Mouse (Mus musculus): ENCODE results near the gene Lef1. TPM values are rescaled to one million over a fixed set of nuclear protein-coding genes. Genes with fewer than 3 reads are reported as not detected.

Lef1 gene
- 36.5 and 37.1 TPM in 2 replicates for polyA plus RNA-seq (2015; fragmentation: Nextera tagmentation; extraction: Ambion mirVana)

DNA sequence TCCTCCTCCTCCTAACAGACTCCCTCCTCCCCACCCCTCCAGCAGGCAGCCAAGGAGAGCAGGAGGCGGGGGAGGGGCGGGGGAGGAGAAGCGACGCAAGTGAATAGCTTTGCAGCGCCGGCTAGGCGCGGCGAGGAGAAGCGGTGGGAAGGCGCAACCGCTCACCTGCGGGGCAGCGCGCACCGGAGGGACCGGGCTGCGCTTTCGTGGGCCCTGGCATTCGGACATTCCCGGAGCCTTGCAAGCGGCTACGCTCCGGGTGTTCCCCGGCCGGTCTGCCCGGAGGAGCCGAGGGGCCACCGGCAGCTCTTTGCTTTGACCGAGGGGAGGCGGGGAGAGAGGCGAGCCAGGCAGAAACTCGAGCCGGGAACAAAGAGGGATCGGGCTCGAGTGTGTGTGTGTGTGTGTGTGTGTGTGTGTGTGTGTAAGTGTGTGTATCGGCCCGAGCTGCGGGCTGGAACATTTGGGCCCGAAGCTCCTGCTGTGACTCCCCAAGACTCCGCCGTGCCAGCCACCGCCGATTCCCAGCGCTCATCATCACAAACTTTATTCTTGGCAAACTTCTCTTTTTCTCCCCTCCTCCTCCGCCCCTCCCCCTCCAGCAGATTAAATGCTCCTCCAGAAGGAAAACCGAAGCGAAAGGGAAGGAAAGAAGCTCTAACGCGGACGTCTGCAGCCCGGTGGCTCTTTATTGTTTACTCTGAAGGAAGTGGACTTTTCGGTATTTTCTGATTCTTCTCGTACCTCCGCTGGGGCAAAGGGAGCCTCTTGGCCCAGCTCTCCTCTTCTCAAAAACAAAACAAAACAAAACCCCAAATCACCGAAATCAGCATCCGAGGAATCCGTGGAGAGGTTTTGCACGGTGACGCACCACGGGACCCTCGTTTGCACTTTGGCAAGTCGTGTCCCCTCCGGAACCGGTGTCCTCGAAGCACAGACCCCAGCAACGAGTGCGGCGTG, at the start of gene Lef1:
TSS of gene Lef1 (plus strand) at position 281 of the 960 bp plus-strand sequence.
- Histone ChIP-seq H3K4me2 (peak within 1 kb of the TSS; percentile 95), H3K36me3 (no peaks in the 10 kb centered on the region), H3K4me1 (peaks cover 52% of the 10 kb centered on the region), H3K27ac (peak within 1 kb of the TSS; percentile 71), H3K9me3 (no peaks in the 10 kb centered on the region), H3K9ac (peak within 1 kb of the TSS; percentile 47), H3K27me3 (peaks cover 44% of the 10 kb centered on the region), H3K4me3 (peak within 1 kb of the TSS; percentile 64)
- under 1% methylated on average over 68 of the region's 69 CpGs for WGBS
- ATAC-seq (ENCODE audit: insufficient number of reproducible peaks, low FRiP score, low TSS enrichment, low read depth), result 0 out of 2 replicates have a peak, but pooled peaks have one; percentile 36

DNA sequence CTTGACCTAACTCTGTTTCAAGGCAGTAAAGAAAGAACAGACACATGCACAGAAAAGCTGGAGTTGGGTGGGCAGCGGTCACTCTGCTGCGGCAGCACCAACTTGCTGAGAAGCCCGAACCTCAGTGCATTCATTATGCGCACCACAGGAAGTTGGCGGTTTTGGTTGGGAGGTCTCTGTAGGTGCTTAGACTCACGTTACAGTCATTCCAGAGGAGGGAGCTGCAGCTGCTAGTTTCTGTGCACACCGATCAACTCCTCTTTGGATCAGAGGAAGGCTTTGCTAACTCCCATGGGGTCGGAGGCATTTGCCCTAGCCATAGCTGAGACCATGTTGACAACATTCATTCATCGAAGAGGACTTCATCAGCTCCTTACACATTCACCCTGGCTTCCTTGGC, 45.3 kb upstream of the Lef1 start:
- 79% methylated on average over 9 of the region's 9 CpGs for WGBS
- Histone ChIP-seq H3K4me1 (peaks cover 6% of the 10 kb centered on the region; the same call in 1 of the 2 replicates), H3K27me3 (no peaks in the 10 kb centered on the region), H3K27ac (no peak overlapping the region), H3K4me2 (no peak overlapping the region), H3K9me3 (no peaks in the 10 kb centered on the region), H3K4me3 (no peak overlapping the region), H3K9ac (no peak overlapping the region), H3K36me3 (no peaks in the 10 kb centered on the region)
- ATAC-seq (ENCODE audit: insufficient number of reproducible peaks, low FRiP score, low TSS enrichment, low read depth), result no peak

DNA sequence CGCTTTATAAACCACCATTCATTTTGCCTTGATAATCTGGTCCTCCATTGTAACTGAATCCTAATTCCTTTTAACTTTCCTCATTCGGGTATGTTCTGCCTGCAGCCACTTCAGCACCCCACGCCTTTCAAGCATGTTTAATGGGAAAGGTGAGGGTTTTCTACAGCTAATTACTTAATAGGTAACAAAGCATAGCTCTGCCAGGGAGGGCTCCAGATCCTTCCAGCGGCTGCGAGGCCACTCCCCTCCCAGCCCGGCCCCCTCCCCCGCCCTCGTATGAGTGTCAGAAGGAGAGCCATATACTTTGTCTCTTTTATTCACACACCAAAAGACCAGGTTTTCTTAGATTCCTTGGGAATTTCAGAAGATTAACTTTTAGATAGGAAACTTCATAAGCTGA, 44.1 kb upstream of the Lef1 start:
- Histone ChIP-seq H3K4me1 (peaks cover 6% of the 10 kb centered on the region; the same call in 1 of the 2 replicates), H3K9me3 (no peaks in the 10 kb centered on the region), H3K27me3 (no peaks in the 10 kb centered on the region), H3K27ac (no peak overlapping the region), H3K4me3 (no peak overlapping the region), H3K4me2 (no peak overlapping the region), H3K9ac (no peak overlapping the region), H3K36me3 (no peaks in the 10 kb centered on the region)
- WGBS, result 14% methylated on average over 8 of the region's 8 CpGs
- ATAC-seq (ENCODE audit: insufficient number of reproducible peaks, low FRiP score, low TSS enrichment, low read depth), result no peak

DNA sequence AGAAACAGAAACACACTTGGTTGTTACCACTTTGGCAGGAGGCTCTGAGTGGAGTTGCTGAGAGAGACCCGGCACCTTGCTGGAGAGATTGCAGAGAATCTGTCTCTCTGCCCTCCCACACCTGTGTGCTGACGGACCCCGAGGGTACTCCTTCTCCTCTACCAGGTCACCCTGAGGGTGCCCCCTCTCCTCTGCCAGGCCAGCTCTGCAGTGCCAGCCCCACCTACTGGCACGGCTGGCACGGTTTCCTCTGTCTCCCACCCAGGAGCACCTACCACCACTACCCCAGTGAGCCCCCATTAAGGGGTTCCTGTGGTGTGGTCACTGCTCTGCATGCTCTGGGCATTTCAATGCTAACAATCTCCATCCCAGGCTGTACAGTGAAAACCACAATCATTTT, 42.3 kb upstream of the Lef1 start:
- H3K4me3 ChIP-seq, result no peak overlapping the region
- H3K9me3 ChIP-seq, result no peaks in the 10 kb centered on the region
- no peaks in the 10 kb centered on the region for H3K36me3 ChIP-seq
- H3K4me1 ChIP-seq, result peaks cover 6% of the 10 kb centered on the region; the same call in 1 of the 2 replicates
- H3K4me2 ChIP-seq, result no peak overlapping the region
- 75% methylated on average over 5 of the region's 5 CpGs for WGBS
- no peak for ATAC-seq (ENCODE audit: insufficient number of reproducible peaks, low FRiP score, low TSS enrichment, low read depth)
- no peak overlapping the region for H3K9ac ChIP-seq
- H3K27ac ChIP-seq, result no peak overlapping the region
- H3K27me3 ChIP-seq, result no peaks in the 10 kb centered on the region

DNA sequence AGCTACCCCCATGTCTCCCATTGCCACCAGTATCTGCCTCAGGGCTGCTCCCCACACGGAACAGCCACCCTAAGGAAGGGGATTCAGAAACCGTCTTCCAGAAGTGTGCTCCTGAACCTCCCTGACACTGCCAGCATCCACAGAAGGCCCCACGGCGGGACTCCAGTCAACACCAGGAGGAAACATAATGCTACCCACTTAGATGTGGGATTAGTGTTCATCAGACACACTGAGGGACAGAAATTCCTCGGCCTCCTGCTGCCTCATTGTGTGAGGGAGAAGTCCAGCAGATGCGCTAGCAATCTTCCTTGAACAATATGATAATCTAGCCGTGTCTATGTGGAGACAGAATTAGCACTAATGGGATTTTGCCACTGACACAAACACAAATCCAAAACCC, 40.1 kb upstream of the Lef1 start:
- Histone ChIP-seq H3K36me3 (no peaks in the 10 kb centered on the region), H3K9me3 (no peaks in the 10 kb centered on the region), H3K9ac (no peak overlapping the region), H3K4me3 (no peak overlapping the region), H3K4me1 (peaks cover 6% of the 10 kb centered on the region; the same call in 1 of the 2 replicates), H3K27ac (no peak overlapping the region), H3K27me3 (no peaks in the 10 kb centered on the region), H3K4me2 (no peak overlapping the region)
- no peak for ATAC-seq (ENCODE audit: insufficient number of reproducible peaks, low FRiP score, low TSS enrichment, low read depth)
- 67% methylated on average over 7 of the region's 7 CpGs for WGBS

DNA sequence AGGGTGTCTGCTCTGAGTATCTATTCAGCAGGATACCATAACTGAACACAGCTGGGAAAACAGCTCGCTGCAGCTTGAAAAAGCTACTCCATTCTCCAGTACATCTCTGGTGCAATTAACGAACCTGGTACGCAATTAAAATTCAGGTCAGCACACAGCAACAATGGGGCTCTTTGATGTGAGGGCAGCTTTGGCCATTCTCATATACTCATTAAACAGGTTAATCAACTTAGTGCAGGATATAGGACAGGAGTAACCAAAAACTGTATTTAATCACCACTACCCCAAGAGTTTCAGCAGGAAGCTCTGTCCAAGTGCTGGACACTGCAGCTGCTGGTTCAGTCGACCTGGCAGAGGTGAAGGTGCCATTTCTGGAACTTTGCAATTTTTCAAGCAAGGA, 37.6 kb upstream of the Lef1 start:
- no peaks in the 10 kb centered on the region for H3K9me3 ChIP-seq
- no peaks in the 10 kb centered on the region for H3K4me1 ChIP-seq
- H3K4me3 ChIP-seq, result no peak overlapping the region
- no peak for ATAC-seq (ENCODE audit: insufficient number of reproducible peaks, low FRiP score, low TSS enrichment, low read depth)
- no peak overlapping the region for H3K27ac ChIP-seq
- no peak overlapping the region for H3K9ac ChIP-seq
- WGBS, result 37% methylated on average over 4 of the region's 4 CpGs
- no peak overlapping the region for H3K4me2 ChIP-seq
- no peaks in the 10 kb centered on the region for H3K36me3 ChIP-seq
- H3K27me3 ChIP-seq, result no peaks in the 10 kb centered on the region

DNA sequence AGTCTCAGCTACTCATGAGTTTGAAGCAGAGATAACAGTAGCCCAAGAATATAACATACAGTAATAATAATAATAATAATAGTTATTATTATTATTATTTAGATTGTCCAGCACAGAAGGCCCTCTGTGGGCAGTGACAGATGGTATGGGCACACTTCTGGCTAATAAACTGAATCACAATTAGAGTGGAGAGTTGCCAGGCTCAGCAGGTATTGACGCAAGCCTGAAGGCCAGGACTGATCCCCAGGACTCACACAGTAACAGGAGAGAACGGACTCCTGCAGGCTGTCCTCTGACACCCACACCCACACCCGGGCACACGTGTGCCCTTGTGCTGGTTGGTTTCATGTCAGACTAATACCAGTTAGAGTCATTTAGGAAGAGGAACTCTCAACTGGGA, 36.3 kb upstream of the Lef1 start:
- 79% methylated on average over 4 of the region's 4 CpGs for WGBS
- H3K4me1 ChIP-seq, result no peaks in the 10 kb centered on the region

DNA sequence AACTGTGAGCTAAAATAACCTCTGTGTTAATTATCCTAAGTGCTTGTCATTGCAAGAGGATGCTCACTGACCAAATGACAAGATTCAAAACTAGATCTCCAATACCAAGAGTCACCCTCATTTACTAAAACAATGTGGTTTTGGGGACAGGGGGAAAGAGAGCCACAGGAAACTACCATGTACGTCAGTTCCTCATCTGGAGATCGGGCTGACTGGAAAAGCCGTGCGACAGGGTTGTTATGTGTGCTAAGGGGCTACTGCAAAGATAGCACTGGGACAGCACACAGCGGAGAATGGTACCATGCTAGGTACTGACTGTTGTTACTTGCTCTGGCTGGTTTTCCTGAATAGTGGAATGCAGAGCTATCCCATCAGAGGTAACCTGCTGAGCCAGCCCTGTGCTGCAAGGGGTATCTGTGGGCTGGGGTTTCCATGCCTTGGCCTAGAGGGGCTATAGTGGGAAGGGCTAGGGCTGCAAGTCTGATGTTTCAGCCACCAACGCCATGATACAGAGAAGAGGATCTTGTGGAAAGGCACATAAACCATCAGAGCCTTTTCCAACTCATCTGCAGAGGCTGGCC, 32.1 kb upstream of the Lef1 start:
- no peak for ATAC-seq (ENCODE audit: insufficient number of reproducible peaks, low FRiP score, low TSS enrichment, low read depth)
- 78% methylated on average over 6 of the region's 6 CpGs for WGBS
- no peak overlapping the region for H3K4me2 ChIP-seq
- H3K27me3 ChIP-seq, result no peaks in the 10 kb centered on the region
- H3K4me3 ChIP-seq, result no peak overlapping the region
- H3K36me3 ChIP-seq, result no peaks in the 10 kb centered on the region
- H3K9ac ChIP-seq, result no peak overlapping the region
- no peak overlapping the region for H3K27ac ChIP-seq
- no peaks in the 10 kb centered on the region for H3K4me1 ChIP-seq
- H3K9me3 ChIP-seq, result no peaks in the 10 kb centered on the region

More for the DNA sequence above, 36.3 kb upstream of the Lef1 start:
- H3K4me3 ChIP-seq, result no peak overlapping the region
- no peaks in the 10 kb centered on the region for H3K36me3 ChIP-seq
- H3K4me2 ChIP-seq, result no peak overlapping the region
- H3K9me3 ChIP-seq, result no peaks in the 10 kb centered on the region
- no peak overlapping the region for H3K9ac ChIP-seq
- H3K27me3 ChIP-seq, result no peaks in the 10 kb centered on the region
- no peak overlapping the region for H3K27ac ChIP-seq
- ATAC-seq (ENCODE audit: insufficient number of reproducible peaks, low FRiP score, low TSS enrichment, low read depth), result no peak

DNA sequence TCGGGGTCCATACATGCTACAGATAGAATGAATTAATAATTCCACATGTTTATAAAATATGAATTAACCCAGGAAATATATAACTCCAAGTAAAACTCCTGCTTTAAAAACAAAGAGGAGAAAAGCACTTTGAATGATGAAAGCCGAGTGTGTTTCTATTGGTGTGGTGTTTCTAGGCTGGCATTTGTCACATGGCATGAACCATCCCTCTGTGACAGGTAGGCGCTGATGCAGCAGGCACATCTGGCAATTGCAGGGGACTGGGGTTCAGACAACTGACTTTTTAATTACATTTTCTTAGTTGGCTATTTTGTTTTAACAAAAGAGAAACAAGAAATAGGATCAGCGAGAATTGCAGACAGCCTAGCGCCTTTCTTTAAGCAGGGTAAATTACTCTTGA, 31.6 kb upstream of the Lef1 start:
- Histone ChIP-seq H3K4me2 (no peak overlapping the region), H3K4me3 (no peak overlapping the region), H3K36me3 (no peaks in the 10 kb centered on the region), H3K4me1 (no peaks in the 10 kb centered on the region), H3K9ac (no peak overlapping the region), H3K9me3 (no peaks in the 10 kb centered on the region), H3K27me3 (no peaks in the 10 kb centered on the region), H3K27ac (no peak overlapping the region)
- no peak for ATAC-seq (ENCODE audit: insufficient number of reproducible peaks, low FRiP score, low TSS enrichment, low read depth)
- WGBS, result 47% methylated on average over 5 of the region's 5 CpGs

DNA sequence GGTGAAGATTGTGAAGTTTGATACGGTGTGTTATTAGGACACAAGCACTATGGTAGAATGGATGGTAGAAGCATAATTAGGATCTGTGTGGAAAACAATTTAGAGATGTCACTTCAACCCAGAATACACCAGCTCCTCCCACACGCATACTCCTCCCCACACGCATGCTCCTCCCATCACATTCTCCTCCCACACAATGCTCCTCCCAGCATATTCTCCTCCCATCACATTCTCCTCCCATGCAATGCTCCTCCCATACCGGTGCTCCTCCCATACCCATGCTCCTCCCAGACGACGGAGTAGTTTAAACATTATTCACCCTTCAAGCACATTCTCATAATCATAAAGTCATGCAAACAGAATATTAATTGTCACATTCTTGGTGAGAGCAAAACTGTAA, 26.5 kb upstream of the Lef1 start:
- peaks cover 10% of the 10 kb centered on the region; the same call in 1 of the 2 replicates for H3K27me3 ChIP-seq
- ATAC-seq (ENCODE audit: insufficient number of reproducible peaks, low FRiP score, low TSS enrichment, low read depth), result no peak

DNA sequence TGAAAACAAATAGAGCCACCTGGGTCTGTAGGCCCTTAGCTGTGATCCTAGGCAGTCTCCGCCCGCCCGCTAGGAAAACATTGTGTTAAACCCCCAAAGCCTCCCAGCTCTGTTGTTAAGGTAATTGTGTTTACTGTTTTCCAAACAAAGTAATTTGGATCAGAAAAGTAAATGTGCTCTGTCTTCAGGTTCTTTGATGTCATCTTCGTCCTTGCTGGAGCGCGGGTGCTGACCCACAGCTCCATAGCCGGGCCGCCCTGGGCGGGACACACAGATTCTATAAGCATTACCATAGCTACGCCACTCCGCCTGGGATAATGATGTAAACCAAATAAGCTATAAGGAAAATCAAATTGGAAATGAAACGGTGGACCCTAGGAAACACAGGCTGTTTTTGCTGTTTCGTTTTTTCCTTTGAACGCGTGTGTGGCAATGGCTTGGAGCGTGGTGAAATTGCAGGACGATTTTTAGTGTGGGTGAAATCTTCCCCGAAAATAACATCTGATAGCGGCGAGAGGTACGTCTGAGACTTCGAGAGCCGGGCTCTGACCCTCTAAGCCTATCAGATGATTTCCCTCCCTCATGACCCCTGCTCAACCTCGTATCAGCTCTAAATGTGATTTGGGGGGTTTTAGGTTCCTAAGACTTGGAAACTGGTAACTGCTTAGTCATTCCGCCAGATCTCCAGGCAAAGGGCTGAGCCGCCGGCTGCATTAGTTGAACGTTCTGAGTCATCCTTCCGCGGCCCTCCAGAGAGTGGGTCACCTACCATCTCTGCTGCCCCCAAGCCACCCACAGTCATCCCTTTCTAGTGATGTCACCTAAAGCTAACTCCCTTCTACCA, 25.3 kb upstream of the Lef1 start:
- Histone ChIP-seq H3K4me2 (peak overlapping the region; percentile 53), H3K27ac (no peak overlapping the region), H3K4me3 (peak overlapping the region; percentile 32), H3K27me3 (peaks cover 10% of the 10 kb centered on the region; the same call in 1 of the 2 replicates), H3K36me3 (no peaks in the 10 kb centered on the region), H3K4me1 (peaks cover 7% of the 10 kb centered on the region; the same call in 1 of the 2 replicates), H3K9me3 (no peaks in the 10 kb centered on the region), H3K9ac (no peak overlapping the region)
- WGBS, result 11% methylated on average over 30 of the region's 30 CpGs
- no peak for ATAC-seq (ENCODE audit: insufficient number of reproducible peaks, low FRiP score, low TSS enrichment, low read depth)

More for the DNA sequence above, 26.5 kb upstream of the Lef1 start:
- Histone ChIP-seq H3K9me3 (no peaks in the 10 kb centered on the region), H3K4me3 (no peak overlapping the region), H3K27ac (no peak overlapping the region), H3K9ac (no peak overlapping the region), H3K36me3 (no peaks in the 10 kb centered on the region), H3K4me1 (peaks cover 7% of the 10 kb centered on the region; the same call in 1 of the 2 replicates), H3K4me2 (no peak overlapping the region)
- 74% methylated on average over 6 of the region's 6 CpGs for WGBS
